8 mouse cellular contexts compared by ENCODE assay signal in genomic region chr9:43270723-43271252, GRCm38 (mm10). TPM values are rescaled to one million over a fixed set of nuclear protein-coding genes. Genes with fewer than 3 reads are reported as not detected.
DNase-seq lines count a peak whose midpoint lies in the region; ATAC-seq and TF ChIP-seq lines count a peak whose summit lies in the region.

No protein-coding gene starts in this region.

- no peak for ATAC-seq in lung, embryonic 16.5 days (ENCODE audit: low read depth)
- ATAC-seq in forebrain, embryonic 12.5 days (ENCODE audit: low FRiP score) = peak; percentile 49; the same call in 1 of the 2 replicates
- peak; percentile 13; the same call in 1 of the 2 replicates for ATAC-seq in kidney, embryonic 15.5 days (replicated peaks; ENCODE audit: low FRiP score)
- no peak; the same call in 1 of the 2 replicates for ATAC-seq in liver, postnatal 0 days

- H3K4me1 ChIP-seq in lung, embryonic 16.5 days (replicated peaks; ENCODE audit: control insufficient read depth, insufficient read depth, low read length) = peaks cover 8% of the 10 kb centered on the region
- peaks cover 30% of the 10 kb centered on the region for H3K4me1 ChIP-seq in forebrain, embryonic 12.5 days
- H3K4me1 ChIP-seq in kidney, embryonic 15.5 days = peaks cover 27% of the 10 kb centered on the region
- peaks cover 7% of the 10 kb centered on the region; the same call in 1 of the 2 replicates for H3K4me1 ChIP-seq in liver, postnatal 0 days (ENCODE audit: insufficient read depth)

- H3K9me3 ChIP-seq in lung, embryonic 16.5 days (ENCODE audit: control insufficient read depth, low read length) = no peaks in the 10 kb centered on the region
- H3K9me3 ChIP-seq in forebrain, embryonic 12.5 days = no peaks in the 10 kb centered on the region
- H3K9me3 ChIP-seq in kidney, embryonic 15.5 days (replicated peaks) = no peaks in the 10 kb centered on the region
- no peaks in the 10 kb centered on the region for H3K9me3 ChIP-seq in liver, postnatal 0 days (ENCODE audit: low read length)

- 11% methylated on average over 17 of the region's 17 CpGs for WGBS in lung, embryonic 16.5 days
- WGBS in forebrain, embryonic 12.5 days = under 1% methylated on average over 17 of the region's 17 CpGs
- 6% methylated on average over 17 of the region's 17 CpGs for WGBS in kidney, embryonic 15.5 days
- WGBS in liver, postnatal 0 days (ENCODE audit: insufficient replicate concordance) = 7% methylated on average over 17 of the region's 17 CpGs

- H3K9ac ChIP-seq in lung, embryonic 16.5 days (ENCODE audit: low read length) = peak overlapping the region; percentile 34
- no peak overlapping the region for H3K9ac ChIP-seq in forebrain, embryonic 12.5 days
- no peak overlapping the region for H3K9ac ChIP-seq in kidney, embryonic 15.5 days
- no peak overlapping the region; the same call in 1 of the 2 replicates for H3K9ac ChIP-seq in liver, postnatal 0 days (replicated peaks)

- no peak overlapping the region for H3K27ac ChIP-seq in lung, embryonic 16.5 days (ENCODE audit: low read length)
- 0 out of 2 replicates have a peak overlapping the region, but pooled peaks have one; percentile 68 for H3K27ac ChIP-seq in forebrain, embryonic 12.5 days
- H3K27ac ChIP-seq in kidney, embryonic 15.5 days = no peak overlapping the region
- H3K27ac ChIP-seq in liver, postnatal 0 days (ENCODE audit: low read depth) = no peak overlapping the region

- H3K36me3 ChIP-seq in lung, embryonic 16.5 days (ENCODE audit: control insufficient read depth, insufficient read depth, low read length) = no peaks in the 10 kb centered on the region
- H3K36me3 ChIP-seq in forebrain, embryonic 12.5 days (replicated peaks) = no peaks in the 10 kb centered on the region
- no peaks in the 10 kb centered on the region for H3K36me3 ChIP-seq in kidney, embryonic 15.5 days
- no peaks in the 10 kb centered on the region for H3K36me3 ChIP-seq in liver, postnatal 0 days (replicated peaks; ENCODE audit: insufficient read depth, low read length)

- TF ChIP-seq CTCF in liver, postnatal 0 days (IDR thresholded peaks at IDR 0.05; ENCODE audit: low read depth) = no peak

- peak overlapping the region; percentile 7; the same call in 1 of the 2 replicates for H3K4me3 ChIP-seq in lung, embryonic 16.5 days (ENCODE audit: low read length)
- H3K4me3 ChIP-seq in forebrain, embryonic 12.5 days (replicated peaks) = 0 out of 2 replicates have a peak overlapping the region, but pooled peaks have one; percentile 10
- H3K4me3 ChIP-seq in kidney, embryonic 15.5 days (replicated peaks) = peak overlapping the region; percentile 26
- H3K4me3 ChIP-seq in liver, postnatal 0 days (ENCODE audit: low read depth, low read length) = no peak overlapping the region

- H3K4me2 ChIP-seq in lung, embryonic 16.5 days (ENCODE audit: low read depth, low read length) = peak overlapping the region; percentile 39
- peak overlapping the region; percentile 39 for H3K4me2 ChIP-seq in forebrain, embryonic 12.5 days
- H3K4me2 ChIP-seq in kidney, embryonic 15.5 days = peak overlapping the region; percentile 55
- peak overlapping the region; percentile 45; the same call in 1 of the 2 replicates for H3K4me2 ChIP-seq in liver, postnatal 0 days (ENCODE audit: low read depth, low read length)

- TF ChIP-seq EP300 in liver, postnatal 0 days (IDR thresholded peaks at IDR 0.05; ENCODE audit: low read depth) = no peak

- no peak for DNase-seq in lung, postnatal 25 days (ENCODE audit: low spot score)
- no peak for DNase-seq in liver, postnatal 0 days
- DNase-seq in spleen, postnatal 4 days (ENCODE audit: low spot score in 2 of 2) = no peak
- DNase-seq in ovary, postnatal 10 days (ENCODE audit: low spot score) = no peak
- no peak for DNase-seq in thymus, postnatal 25 days

- H3K27me3 ChIP-seq in lung, embryonic 16.5 days (ENCODE audit: control insufficient read depth, insufficient read depth, low read depth, low read length) = peaks cover 14% of the 10 kb centered on the region
- peaks cover 40% of the 10 kb centered on the region for H3K27me3 ChIP-seq in forebrain, embryonic 12.5 days
- peaks cover 27% of the 10 kb centered on the region for H3K27me3 ChIP-seq in kidney, embryonic 15.5 days
- peaks cover 33% of the 10 kb centered on the region for H3K27me3 ChIP-seq in liver, postnatal 0 days (ENCODE audit: insufficient read depth, low read length)

RNA-seq across cellular contexts. Expression of gene Oaf, which starts 31.1 kb away (rescaled TPM):
- 35.3 and 38.0 TPM in 2 replicates for polyA plus RNA-seq in lung, embryonic 16.5 days (2015; fragmentation: Nextera tagmentation; extraction: Ambion mirVana)
- polyA plus RNA-seq in forebrain, embryonic 12.5 days (2016; fragmentation: Nextera tagmentation; extraction: Ambion mirVana) = 21.9 and 25.6 TPM in 2 replicates
- polyA plus RNA-seq in kidney, embryonic 15.5 days (2015; fragmentation: Nextera tagmentation; extraction: Ambion mirVana) = 53.9 and 59.5 TPM in 2 replicates
- polyA plus RNA-seq in liver, postnatal 0 days (2015; fragmentation: Nextera tagmentation; extraction: Ambion mirVana) = 59.3 and 70.0 TPM in 2 replicates

RNA-seq across cellular contexts. Expression of gene Trim29, which starts 39.9 kb away (rescaled TPM):
- polyA plus RNA-seq in lung, embryonic 16.5 days (2015; fragmentation: Nextera tagmentation; extraction: Ambion mirVana) = 1.3 and 2.8 TPM in 2 replicates
- 0.65 and 0.67 TPM in 2 replicates for polyA plus RNA-seq in forebrain, embryonic 12.5 days (2016; fragmentation: Nextera tagmentation; extraction: Ambion mirVana)
- polyA plus RNA-seq in kidney, embryonic 15.5 days (2015; fragmentation: Nextera tagmentation; extraction: Ambion mirVana) = 1.3 and 1.4 TPM in 2 replicates
- 0.04 TPM in 1 of 2 replicates, not detected in the other for polyA plus RNA-seq in liver, postnatal 0 days (2015; fragmentation: Nextera tagmentation; extraction: Ambion mirVana)

Comparison
In these comparisons a context has a peak if more than half of its experiments do, and no peak if none do; other contexts are left out.
1. ATAC-seq: peak in forebrain, embryonic 12.5 days (single experiment) and kidney, embryonic 15.5 days (single experiment); none in lung, embryonic 16.5 days (single experiment) and liver, postnatal 0 days (single experiment).
2. Peak in every context shown above with its lines, with median percentiles within 50 percentile points of each other: H3K4me2 ChIP-seq.